Mouse (Mus musculus): Measurements from ENCODE around the gene Ercc5. TPM values are rescaled to one million over a fixed set of nuclear protein-coding genes. Genes with fewer than 3 reads are reported as not detected.

Ercc5 gene
- 10 to 100 TPM; 18.9 to 23.6 TPM for polyA plus RNA-seq (2017; shearing (Covaris generic))

DNA sequence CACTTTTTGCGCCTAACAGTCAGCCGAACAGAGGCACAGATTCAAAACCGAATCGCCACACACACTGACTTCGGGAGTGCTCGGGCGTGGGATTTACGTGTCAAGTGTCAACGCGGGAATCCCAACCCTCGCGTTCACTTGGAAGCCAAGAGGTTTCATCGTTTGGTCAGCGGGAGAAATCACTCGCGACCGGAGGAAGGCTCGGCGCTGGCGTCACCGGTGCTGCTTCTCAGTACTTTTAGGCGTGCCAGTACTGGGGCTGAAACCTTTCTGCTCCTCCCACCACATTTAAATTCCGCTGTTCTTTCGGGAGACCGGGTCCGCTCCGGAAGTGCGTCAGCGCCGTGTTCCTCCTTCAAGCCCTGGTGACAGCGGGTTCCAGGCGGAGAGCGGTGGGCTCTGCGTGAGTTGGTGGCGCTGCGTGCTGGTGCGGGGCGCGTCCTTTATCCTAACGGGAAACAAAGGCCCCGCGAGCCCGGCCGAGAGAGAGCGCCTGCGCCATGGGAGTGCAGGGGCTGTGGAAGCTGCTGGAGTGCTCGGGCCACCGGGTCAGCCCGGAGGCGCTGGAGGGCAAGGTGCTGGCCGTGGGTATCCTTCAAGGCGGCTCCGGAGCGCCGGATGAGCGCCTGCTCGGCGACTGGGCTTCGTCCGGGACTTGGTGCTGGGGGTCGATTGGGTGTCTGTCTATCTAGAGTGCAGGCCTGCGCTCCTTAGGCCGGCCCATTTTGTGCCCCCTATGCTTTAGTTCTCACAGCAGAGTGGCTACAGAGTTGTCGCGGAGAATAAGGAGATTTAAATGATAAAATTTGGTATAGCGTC lies at the start of gene Ercc5:
Gene Ercc5 (plus strand): TSS at position 182 of the 819 bp plus-strand sequence.

DNA sequence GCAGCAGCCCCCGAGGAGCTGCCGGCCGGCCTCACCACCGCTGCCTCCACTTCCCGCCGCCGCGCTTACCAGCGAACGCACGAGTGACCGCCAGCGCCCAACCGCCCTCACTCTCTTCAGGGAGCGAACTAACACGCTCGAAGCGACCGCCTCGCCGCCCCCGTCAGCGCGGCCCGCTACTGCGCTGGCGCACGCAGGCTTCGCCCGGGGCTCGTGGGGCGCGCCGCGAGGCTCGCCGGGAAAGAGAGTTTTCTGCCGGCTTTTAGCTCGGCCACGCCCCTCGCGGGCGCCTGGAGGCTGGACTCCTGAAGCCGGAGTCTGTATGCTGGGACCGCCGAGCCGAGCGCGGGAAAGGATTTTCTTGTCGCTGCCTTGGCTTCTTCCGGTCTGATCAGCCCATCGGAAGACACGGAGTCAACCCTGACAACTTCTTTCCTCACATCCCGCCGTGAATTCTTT lies 45.3 kb upstream of the Ercc5 start, which contains the start of gene Tex30:
Gene Tex30 (minus strand): TSS at position 183 of the 459 bp plus-strand sequence.

DNA sequence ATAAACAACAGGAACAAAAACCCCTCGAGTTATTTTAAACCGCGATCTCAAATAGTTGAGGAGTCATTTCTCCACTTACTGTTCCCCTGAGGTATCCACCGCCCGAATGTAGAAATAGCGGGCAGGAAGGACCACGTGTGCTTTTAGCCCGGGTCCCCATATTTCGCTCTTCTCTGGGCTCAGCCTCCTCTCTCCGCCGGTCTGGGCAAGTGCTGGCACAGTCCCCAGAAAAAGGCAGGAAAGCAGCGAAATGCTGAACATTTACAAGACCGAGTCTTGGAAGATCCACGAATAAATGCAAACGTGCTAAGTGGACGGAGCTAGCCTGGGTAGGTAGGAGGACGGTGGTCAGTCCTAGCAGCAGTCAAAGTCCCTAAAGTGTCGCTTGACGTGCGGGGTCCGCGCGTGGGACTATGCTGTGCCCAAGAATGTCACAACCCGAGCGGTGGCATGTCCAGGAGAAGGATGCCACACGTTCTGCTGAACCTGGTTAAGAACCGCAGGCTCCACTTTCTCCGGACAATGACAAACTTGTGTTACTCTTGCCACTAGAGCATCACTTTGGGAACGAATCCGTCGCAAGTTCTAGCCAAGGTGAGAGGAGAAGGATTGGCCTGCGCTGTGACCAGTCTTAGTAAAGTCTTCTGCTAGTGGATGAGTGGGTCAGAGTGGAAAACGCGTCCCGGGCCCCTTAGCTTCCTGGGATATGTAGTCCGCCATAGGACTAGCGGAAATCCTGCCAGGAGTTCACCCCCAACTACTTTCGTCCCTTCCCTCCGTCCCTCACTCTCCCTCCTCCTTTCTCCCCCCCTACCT lies 29.1 kb upstream of the Ercc5 start, which contains the start of the genes Kdelc1 and Bivm:
Gene Kdelc1 (minus strand): TSS at position 570 of the 816 bp plus-strand sequence.
Gene Bivm (plus strand): TSS at position 719 of the 816 bp plus-strand sequence.

DNA sequence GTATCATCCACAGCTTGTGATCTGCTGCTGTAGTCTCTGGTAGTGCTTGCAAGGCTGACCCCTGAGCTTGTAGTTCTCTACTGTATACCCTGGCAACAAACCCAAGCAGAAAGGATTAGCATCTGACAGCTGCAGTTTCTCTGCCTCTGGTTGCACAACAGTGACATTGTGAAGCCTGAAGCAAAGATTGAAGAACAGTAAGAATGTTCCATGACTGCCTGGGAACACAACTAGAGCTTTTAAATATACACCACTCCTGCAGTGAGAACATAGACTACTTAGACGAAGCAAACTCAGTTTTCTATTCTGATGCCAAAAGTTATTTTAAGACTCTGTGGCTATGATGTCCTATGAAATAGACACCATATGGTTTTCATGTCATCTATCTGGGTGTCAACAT lies 71.3 kb downstream of the Ercc5 start, which contains the start of gene Mettl21e:
Gene Mettl21e (minus strand): TSS at position 86 of the 400 bp plus-strand sequence.

Other genes with a start within 250 kb of the Ercc5 start
- 100 to 1,000 TPM; 138 to 141 TPM for gene Tpp2, start 214.1 kb upstream of the Ercc5 start, polyA plus RNA-seq (2017; shearing (Covaris generic))
- 1 to 10 TPM in 1 of 2 experiments, under 1 TPM in 1; 0.48 to 1.2 TPM for gene Mettl21c, start 127.7 kb upstream of the Ercc5 start, polyA plus RNA-seq (2017; shearing (Covaris generic))
- gene Gm8251, start 85.8 kb upstream of the Ercc5 start, polyA plus RNA-seq (2017; shearing (Covaris generic)) = under 1 TPM; 0.20 to 0.70 TPM
- 10 to 100 TPM; 39.1 to 48.6 TPM for gene Tex30, start 45.3 kb upstream of the Ercc5 start, polyA plus RNA-seq (2017; shearing (Covaris generic))
- gene Kdelc1, start 28.9 kb upstream of the Ercc5 start, polyA plus RNA-seq (2017; shearing (Covaris generic)) = 10 to 100 TPM; 10.7 to 14.9 TPM
- 10 to 100 TPM; 11.8 to 13.4 TPM for gene Bivm, start 28.8 kb upstream of the Ercc5 start, polyA plus RNA-seq (2017; shearing (Covaris generic))
- gene Mettl21e, start 71.2 kb downstream of the Ercc5 start, polyA plus RNA-seq (2017; shearing (Covaris generic)) = not detected

All from inflammation-experienced regulatory T-cells (primary cell).